Mouse (Mus musculus) fibroblast of lung, adult 2 months (primary cell): ENCODE data around the gene Ces3a.
"Not testable (repeated sequence)": the region's sequence is repeated elsewhere in the genome, so short reads cannot be mapped to it uniquely, and the experiment has no call there.

Experiments
- DNase-seq: peaks from one replicate; pipeline ENCODE4 v3.0.0-alpha.2; 2011; ENCODE audit warnings: low read depth

Gene Ces3a

GRCm38 (mm10) chr8:105048371-105048854, at the start of gene Ces3a:
Gene Ces3a, plus strand, starts transcription at chr8:105048601.
- DNase-seq: no peak

GRCm38 (mm10) chr8:104999183-104999582, 49.2 kb upstream of the Ces3a start:
- DNase-seq: no peak

GRCm38 (mm10) chr8:105000586-105000985, 47.8 kb upstream of the Ces3a start, which contains the start of gene Ces2h:
Gene Ces2h, plus strand, starts transcription at chr8:105000853.
- DNase-seq: no peak

- DNase-seq: no peak
These were observed 38.4 kb upstream of the Ces3a start for GRCm38 (mm10) chr8:105010000-105010399.

GRCm38 (mm10) chr8:105011136-105011535, 37.3 kb upstream of the Ces3a start:
- DNase-seq: no peak

- DNase-seq: no peak
These were observed 34.0 kb upstream of the Ces3a start for GRCm38 (mm10) chr8:105014391-105014790.

- no peak for DNase-seq
These were observed 26.4 kb upstream of the Ces3a start for GRCm38 (mm10) chr8:105021954-105022353.

GRCm38 (mm10) chr8:105023087-105023486, 25.3 kb upstream of the Ces3a start:
- DNase-seq: no peak

GRCm38 (mm10) chr8:105025050-105025449, 23.4 kb upstream of the Ces3a start:
- DNase-seq: peak; percentile 2

- DNase-seq: no peak
These were observed 4.9 kb upstream of the Ces3a start for GRCm38 (mm10) chr8:105043510-105043909.

GRCm38 (mm10) chr8:105045824-105046401, 2.5 kb upstream of the Ces3a start:
- no peak for DNase-seq

- DNase-seq: no peak
These were observed 7.8 kb downstream of the Ces3a start for GRCm38 (mm10) chr8:105056211-105056610.

- no peak for DNase-seq
These were observed 11.7 kb downstream of the Ces3a start for GRCm38 (mm10) chr8:105060056-105060455.

- peak; percentile 17 for DNase-seq
These were observed 18.4 kb downstream of the Ces3a start for GRCm38 (mm10) chr8:105066761-105067160.

- not testable (repeated sequence) for DNase-seq
These were observed 19.5 kb downstream of the Ces3a start for GRCm38 (mm10) chr8:105067905-105068304.

GRCm38 (mm10) chr8:105068971-105069370, 20.6 kb downstream of the Ces3a start:
- no peak for DNase-seq

- no peak for DNase-seq
These were observed 28.2 kb downstream of the Ces3a start for GRCm38 (mm10) chr8:105076601-105077000.

GRCm38 (mm10) chr8:105077071-105077470, 28.7 kb downstream of the Ces3a start:
- no peak for DNase-seq

GRCm38 (mm10) chr8:105078591-105078990, 30.2 kb downstream of the Ces3a start:
- no peak for DNase-seq

GRCm38 (mm10) chr8:105080814-105081336, 32.5 kb downstream of the Ces3a start:
- DNase-seq: no peak

- no peak for DNase-seq
These were observed 35.1 kb downstream of the Ces3a start, which contains the start of gene Ces3b for GRCm38 (mm10) chr8:105083449-105084050. Gene Ces3b, plus strand, starts transcription at chr8:105083753.

GRCm38 (mm10) chr8:105088166-105088565, 39.8 kb downstream of the Ces3a start:
- not testable (repeated sequence) for DNase-seq

- no peak for DNase-seq
These were observed 40.2 kb downstream of the Ces3a start for GRCm38 (mm10) chr8:105088581-105088980.
